Mouse (Mus musculus) C2C12 (cell line): ENCODE measurements around the gene Fut8. TPM values are rescaled to one million over a fixed set of nuclear protein-coding genes. Genes with fewer than 3 reads are reported as not detected.

ENCODE experiments used
- H3K27me3 ChIP-seq: one replicate; pipeline ENCODE4 v1.6.1; 2011; ENCODE audit not compliant: control insufficient read depth, insufficient read depth, insufficient read length
- H3K36me3 ChIP-seq: one replicate; pipeline ENCODE4 v1.6.1; 2011; ENCODE audit not compliant: control insufficient read depth, insufficient read depth
- H3K4me3 ChIP-seq: one replicate; pipeline ENCODE4 v1.5.1; 2011; ENCODE audit warnings: mild to moderate bottlenecking, control low read depth; ENCODE audit not compliant: poor library complexity, insufficient read depth, severe bottlenecking
- H3K79me2 ChIP-seq: one replicate; pipeline ENCODE4 v1.6.1; 2011; ENCODE audit not compliant: control insufficient read depth, insufficient read depth
- H3K79me3 ChIP-seq: one replicate; pipeline ENCODE4 v1.6.1; 2011; ENCODE audit warnings: low read depth, control low read depth
- H3ac ChIP-seq: one replicate; pipeline ENCODE3; 2011; ENCODE audit warnings: low read depth; ENCODE audit not compliant: control insufficient read depth, insufficient read length
- CEBPB ChIP-seq: IDR thresholded peaks from one replicate; pipeline ENCODE4 v1.6.1; 2011; ENCODE audit warnings: low read depth, mild to moderate bottlenecking, control low read depth, moderate library complexity
- CTCF ChIP-seq: IDR thresholded peaks from one replicate; pipeline ENCODE4 v1.5.1; 2011; ENCODE audit not compliant: control insufficient read depth, insufficient read depth, insufficient read length
- FOSL1 ChIP-seq: IDR thresholded peaks from one replicate; pipeline ENCODE4 v1.8.0; 2011; ENCODE audit warnings: mild to moderate bottlenecking, low read length; ENCODE audit not compliant: poor library complexity, insufficient read depth, severe bottlenecking
- MAX ChIP-seq: IDR thresholded peaks from one replicate; pipeline ENCODE4 v1.6.1; 2011; ENCODE audit warnings: mild to moderate bottlenecking, control low read depth
- MYOD1 ChIP-seq: IDR thresholded peaks from one replicate; pipeline ENCODE4 v1.6.1; 2011; ENCODE audit warnings: low read depth; ENCODE audit not compliant: control insufficient read depth, insufficient read length
- MYOG ChIP-seq: IDR thresholded peaks from one replicate; pipeline ENCODE4 v1.6.1; 2011; ENCODE audit not compliant: control insufficient read depth, insufficient read length; ENCODE audit errors: extremely low read depth
- USF1 ChIP-seq: IDR thresholded peaks from one replicate; pipeline ENCODE4 v1.6.1; 2011; ENCODE audit warnings: low read depth, mild to moderate bottlenecking, control low read depth, moderate library complexity
- polyA plus RNA-seq: library from polyadenylated mRNA; unstranded; fragments of >200 nt; fragmentation: generic; extraction: Trizol; gene quantifications from one replicate; pipeline ENCODE4 v1.2.1, GENCODE M21; 2012; ENCODE audit warnings: missing spikeins

Fut8 gene
- polyA plus RNA-seq, 1 experiment, result 12.6 TPM

GRCm38 (mm10) chr12:77505431-77505830 lies 267.5 kb downstream of the Fut8 start:
- Histone ChIP-seq H3K36me3 (no peaks in the 10 kb centered on the region), H3K27me3 (no peaks in the 10 kb centered on the region), H3K4me3 (no peak overlapping the region), H3K79me3 (no peaks in the 10 kb centered on the region), H3ac (no peak overlapping the region), H3K79me2 (no peaks in the 10 kb centered on the region)
- TF ChIP-seq USF1, result no peak

- Histone ChIP-seq H3K79me3 (no peaks in the 10 kb centered on the region), H3K36me3 (no peaks in the 10 kb centered on the region), H3K27me3 (no peaks in the 10 kb centered on the region), H3ac (no peak overlapping the region), H3K79me2 (no peaks in the 10 kb centered on the region), H3K4me3 (no peak overlapping the region)
- TF ChIP-seq MAX (no peak), MYOG (no peak), MYOD1 (no peak), CTCF (no peak), FOSL1 (no peak), CEBPB (no peak), USF1 (no peak)
These were observed 269.8 kb downstream of the Fut8 start for GRCm38 (mm10) chr12:77507770-77508169.

- no peak for TF ChIP-seq CEBPB
- no peak for TF ChIP-seq MAX
- no peak for TF ChIP-seq CTCF
- TF ChIP-seq MYOD1, result no peak
- no peak for TF ChIP-seq USF1
- TF ChIP-seq FOSL1, result no peak
- TF ChIP-seq MYOG, result no peak
- Histone ChIP-seq H3ac (no peak overlapping the region), H3K79me3 (no peaks in the 10 kb centered on the region), H3K79me2 (no peaks in the 10 kb centered on the region), H3K36me3 (no peaks in the 10 kb centered on the region), H3K4me3 (no peak overlapping the region), H3K27me3 (no peaks in the 10 kb centered on the region)
These were observed 272.8 kb downstream of the Fut8 start for GRCm38 (mm10) chr12:77510758-77511157.

- Histone ChIP-seq H3K27me3 (no peaks in the 10 kb centered on the region), H3K36me3 (no peaks in the 10 kb centered on the region), H3K79me3 (no peaks in the 10 kb centered on the region), H3ac (no peak overlapping the region), H3K79me2 (no peaks in the 10 kb centered on the region), H3K4me3 (no peak overlapping the region)
- TF ChIP-seq FOSL1, result no peak
- TF ChIP-seq MAX, result no peak
- no peak for TF ChIP-seq CTCF
- no peak for TF ChIP-seq MYOG
- TF ChIP-seq MYOD1, result no peak
- TF ChIP-seq CEBPB, result no peak
- no peak for TF ChIP-seq USF1
These were observed 273.3 kb downstream of the Fut8 start for GRCm38 (mm10) chr12:77511206-77511605.

- TF ChIP-seq CEBPB (no peak), MYOG (no peak), FOSL1 (no peak), USF1 (no peak), CTCF (no peak), MAX (no peak), MYOD1 (no peak)
- Histone ChIP-seq H3K4me3 (no peak overlapping the region), H3K27me3 (no peaks in the 10 kb centered on the region), H3K79me2 (no peaks in the 10 kb centered on the region), H3ac (no peak overlapping the region), H3K36me3 (no peaks in the 10 kb centered on the region), H3K79me3 (no peaks in the 10 kb centered on the region)
These were observed 273.7 kb downstream of the Fut8 start for GRCm38 (mm10) chr12:77511631-77512030.

GRCm38 (mm10) chr12:77516805-77517204 lies 278.9 kb downstream of the Fut8 start:
- Histone ChIP-seq H3K36me3 (no peaks in the 10 kb centered on the region), H3K79me2 (no peaks in the 10 kb centered on the region), H3K4me3 (no peak overlapping the region), H3K79me3 (no peaks in the 10 kb centered on the region), H3ac (no peak overlapping the region), H3K27me3 (no peaks in the 10 kb centered on the region)
- no peak for TF ChIP-seq MAX
- no peak for TF ChIP-seq FOSL1
- TF ChIP-seq MYOD1, result no peak
- no peak for TF ChIP-seq MYOG
- TF ChIP-seq CTCF, result no peak
- no peak for TF ChIP-seq USF1
- TF ChIP-seq CEBPB, result no peak
